Mouse (Mus musculus): ENCODE results near the gene Lbh. TPM values are rescaled to one million over a fixed set of nuclear protein-coding genes. Genes with fewer than 3 reads are reported as not detected.

Lbh gene
- polyA plus RNA-seq, 1 experiment, result 50.2 TPM

DNA sequence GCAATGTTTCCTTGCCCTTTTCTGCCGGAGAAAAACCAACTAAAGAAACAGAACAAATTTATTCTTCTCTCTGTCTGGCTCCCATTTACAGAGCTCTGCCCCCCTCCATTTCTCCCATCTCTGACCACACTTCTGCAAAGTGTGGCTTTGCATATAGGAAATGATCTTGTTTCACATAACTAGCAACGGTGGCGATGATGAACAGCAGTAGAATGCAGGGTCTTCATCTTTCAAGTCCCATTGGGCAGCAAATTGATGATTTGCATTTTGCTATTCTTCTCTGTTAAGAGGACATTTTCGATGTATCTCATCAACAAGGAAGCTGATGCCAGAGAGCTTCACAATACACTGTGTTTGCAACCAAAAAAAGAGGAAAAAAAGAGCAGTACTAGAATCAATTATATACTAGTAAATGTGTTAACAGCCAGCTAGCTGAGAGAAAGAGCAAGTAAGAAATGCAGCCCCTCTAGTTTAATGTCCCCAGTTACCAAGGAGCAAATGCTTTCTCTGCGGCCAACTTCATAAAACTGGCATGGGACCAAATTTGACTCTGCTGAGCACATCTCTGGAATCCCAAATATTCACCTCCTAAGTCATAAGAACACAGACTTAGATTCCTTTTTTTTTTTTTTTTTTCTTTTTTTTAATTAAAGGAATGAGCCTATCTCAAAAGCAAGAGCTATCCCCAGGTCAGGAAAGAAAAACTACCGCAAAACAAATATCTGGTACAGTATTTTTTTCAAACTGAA is 29.2 kb downstream of the Lbh start:
- Histone ChIP-seq H3K4me3 (replicated peaks; ENCODE audit: insufficient read depth, low read depth, low read length) (no peak overlapping the region), H3K27me3 (ENCODE audit: control insufficient read depth, insufficient read depth, low read length) (no peaks in the 10 kb centered on the region), H3K27ac (ENCODE audit: insufficient read depth, low read length) (no peak overlapping the region), H3K4me1 (ENCODE audit: control insufficient read depth, insufficient read depth, low read length) (no peaks in the 10 kb centered on the region)
- TF ChIP-seq CTCF (IDR thresholded peaks at IDR 0.05; ENCODE audit: borderline replicate concordance, insufficient read depth, low read depth, low read length) (no peak), POLR2A (IDR thresholded peaks at IDR 0.05; ENCODE audit: borderline replicate concordance, insufficient read depth, low read length) (no peak)
- DNase-seq, result no peak
- 50% methylated on average over 6 of the region's 6 CpGs for WGBS

DNA sequence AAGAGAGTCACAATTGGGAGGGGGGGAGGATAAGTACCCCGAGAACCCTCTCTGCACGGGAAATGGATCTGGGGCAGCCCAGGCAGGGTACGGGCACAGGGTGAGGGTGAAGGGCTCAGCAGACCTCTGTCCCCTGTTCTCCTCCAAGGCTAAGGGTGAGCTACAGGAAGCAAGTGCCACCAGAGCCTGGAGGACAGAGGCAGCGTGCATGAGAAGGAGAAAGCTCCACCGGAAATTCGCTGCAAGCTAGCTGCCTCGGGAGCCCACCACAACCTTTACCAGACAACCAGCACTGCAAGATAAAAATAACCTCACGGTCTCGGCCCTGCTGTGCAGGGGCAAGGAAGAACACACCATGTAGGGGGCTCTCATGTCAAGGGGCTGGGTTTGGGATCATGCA is 30.0 kb downstream of the Lbh start:
- Histone ChIP-seq H3K27ac (ENCODE audit: insufficient read depth, low read length) (no peak overlapping the region), H3K27me3 (ENCODE audit: control insufficient read depth, insufficient read depth, low read length) (no peaks in the 10 kb centered on the region), H3K4me3 (replicated peaks; ENCODE audit: insufficient read depth, low read depth, low read length) (no peak overlapping the region), H3K4me1 (ENCODE audit: control insufficient read depth, insufficient read depth, low read length) (no peaks in the 10 kb centered on the region)
- 83% methylated on average over 9 of the region's 9 CpGs for WGBS
- DNase-seq, result no peak
- TF ChIP-seq POLR2A (IDR thresholded peaks at IDR 0.05; ENCODE audit: borderline replicate concordance, insufficient read depth, low read length), result no peak

DNA sequence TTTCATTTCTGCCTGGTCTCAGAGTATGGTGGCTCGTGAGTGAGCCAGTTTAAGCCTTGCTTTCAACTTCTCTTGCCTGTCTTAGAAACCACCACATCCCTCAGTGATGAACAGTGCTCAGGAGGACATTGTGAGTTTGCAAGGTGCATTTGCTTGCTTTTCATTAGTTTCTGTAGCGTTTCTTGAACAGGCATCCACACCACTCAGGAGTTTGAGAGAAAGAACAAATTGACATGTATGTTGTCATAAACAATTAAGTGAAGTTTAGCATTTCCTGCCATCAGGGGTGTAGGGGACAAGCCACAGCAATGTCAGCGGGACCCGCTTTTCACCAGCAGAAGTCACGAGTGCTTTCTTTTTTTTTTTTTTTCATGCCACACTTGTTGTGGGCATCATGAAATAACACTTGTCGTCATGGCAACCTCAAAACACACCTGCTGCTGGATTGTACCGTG is 31.2 kb downstream of the Lbh start:
- no peak for TF ChIP-seq POLR2A (IDR thresholded peaks at IDR 0.05; ENCODE audit: borderline replicate concordance, insufficient read depth, low read length)
- TF ChIP-seq CTCF (IDR thresholded peaks at IDR 0.05; ENCODE audit: borderline replicate concordance, insufficient read depth, low read depth, low read length), result no peak
- H3K4me1 ChIP-seq (ENCODE audit: control insufficient read depth, insufficient read depth, low read length), result no peaks in the 10 kb centered on the region
- no peak overlapping the region for H3K27ac ChIP-seq (ENCODE audit: insufficient read depth, low read length)
- H3K27me3 ChIP-seq (ENCODE audit: control insufficient read depth, insufficient read depth, low read length), result no peaks in the 10 kb centered on the region
- H3K4me3 ChIP-seq (replicated peaks; ENCODE audit: insufficient read depth, low read depth, low read length), result no peak overlapping the region
- no peak for DNase-seq
- 74% methylated on average over 7 of the region's 7 CpGs for WGBS

DNA sequence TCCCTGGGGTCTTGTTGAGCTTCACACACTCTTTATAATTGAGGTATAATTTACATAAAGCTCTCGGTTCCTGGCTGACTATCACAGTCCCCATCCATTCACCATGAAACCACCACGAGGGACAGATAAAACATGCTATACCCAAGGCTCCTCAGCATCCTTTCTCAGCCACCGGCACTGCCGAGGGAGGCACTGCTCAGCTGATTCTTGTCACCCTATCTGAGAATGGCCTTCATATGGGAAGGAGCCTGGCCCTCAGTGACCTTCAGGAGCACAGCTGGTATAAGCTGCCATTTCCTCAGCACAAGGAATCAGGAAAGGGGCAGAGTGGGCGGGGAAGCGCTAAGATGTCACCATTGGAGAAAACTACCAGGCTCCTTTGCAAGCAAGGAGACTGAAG is 33.2 kb downstream of the Lbh start:
- WGBS, result 87% methylated on average over 6 of the region's 6 CpGs
- Histone ChIP-seq H3K4me3 (replicated peaks; ENCODE audit: insufficient read depth, low read depth, low read length) (no peak overlapping the region), H3K27me3 (ENCODE audit: control insufficient read depth, insufficient read depth, low read length) (no peaks in the 10 kb centered on the region), H3K27ac (ENCODE audit: insufficient read depth, low read length) (no peak overlapping the region), H3K4me1 (ENCODE audit: control insufficient read depth, insufficient read depth, low read length) (no peaks in the 10 kb centered on the region)
- no peak for DNase-seq
- TF ChIP-seq CTCF (IDR thresholded peaks at IDR 0.05; ENCODE audit: borderline replicate concordance, insufficient read depth, low read depth, low read length) (no peak), POLR2A (IDR thresholded peaks at IDR 0.05; ENCODE audit: borderline replicate concordance, insufficient read depth, low read length) (no peak)

DNA sequence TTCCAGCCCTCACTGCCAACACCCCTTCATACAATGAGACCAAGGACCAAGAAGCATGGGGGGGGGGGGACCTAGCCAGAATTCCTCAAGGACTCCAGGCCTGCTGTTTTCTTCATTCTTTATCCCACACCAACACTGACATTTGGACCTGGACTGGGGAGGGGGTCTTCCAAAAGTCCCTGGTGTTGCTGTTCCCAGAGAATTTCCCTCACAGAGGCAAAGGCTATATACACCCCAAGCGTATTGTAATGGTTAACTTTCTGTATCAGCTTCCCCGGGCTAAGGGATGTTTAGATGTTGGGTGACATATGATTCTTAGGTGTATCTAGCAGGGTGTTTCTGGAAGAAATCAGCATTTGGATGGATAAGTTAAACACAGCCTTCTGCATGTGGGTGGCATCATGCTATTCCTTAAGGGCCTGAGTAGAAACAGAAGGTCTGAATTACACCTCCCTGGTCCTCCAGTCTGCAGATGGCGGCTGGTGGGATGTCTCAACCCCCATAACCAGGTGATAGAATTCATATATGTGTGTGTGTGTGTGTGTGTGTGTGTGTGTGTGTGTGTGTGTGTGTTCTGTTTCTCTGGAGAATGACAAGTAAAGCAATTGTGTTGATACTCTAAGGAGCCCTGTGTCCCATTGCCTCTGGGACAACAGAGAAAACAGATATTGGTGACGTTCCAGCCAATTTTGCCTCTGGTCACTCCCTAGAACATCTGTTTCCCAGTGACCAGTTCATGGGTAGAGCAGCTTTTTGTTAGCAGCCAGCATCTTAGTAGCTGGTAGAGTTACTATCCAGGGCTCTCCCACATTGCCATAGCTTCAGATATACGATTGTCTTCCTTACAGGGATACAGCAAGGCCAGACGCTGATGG is 35.9 kb downstream of the Lbh start:
- Histone ChIP-seq H3K4me1 (ENCODE audit: control insufficient read depth, insufficient read depth, low read length) (no peaks in the 10 kb centered on the region), H3K27me3 (ENCODE audit: control insufficient read depth, insufficient read depth, low read length) (no peaks in the 10 kb centered on the region), H3K27ac (ENCODE audit: insufficient read depth, low read length) (no peak overlapping the region), H3K4me3 (replicated peaks; ENCODE audit: insufficient read depth, low read depth, low read length) (no peak overlapping the region)
- 92% methylated on average over 6 of the region's 6 CpGs for WGBS
- DNase-seq, result no peak
- TF ChIP-seq CTCF (IDR thresholded peaks at IDR 0.05; ENCODE audit: borderline replicate concordance, insufficient read depth, low read depth, low read length) (no peak), POLR2A (IDR thresholded peaks at IDR 0.05; ENCODE audit: borderline replicate concordance, insufficient read depth, low read length) (no peak)

DNA sequence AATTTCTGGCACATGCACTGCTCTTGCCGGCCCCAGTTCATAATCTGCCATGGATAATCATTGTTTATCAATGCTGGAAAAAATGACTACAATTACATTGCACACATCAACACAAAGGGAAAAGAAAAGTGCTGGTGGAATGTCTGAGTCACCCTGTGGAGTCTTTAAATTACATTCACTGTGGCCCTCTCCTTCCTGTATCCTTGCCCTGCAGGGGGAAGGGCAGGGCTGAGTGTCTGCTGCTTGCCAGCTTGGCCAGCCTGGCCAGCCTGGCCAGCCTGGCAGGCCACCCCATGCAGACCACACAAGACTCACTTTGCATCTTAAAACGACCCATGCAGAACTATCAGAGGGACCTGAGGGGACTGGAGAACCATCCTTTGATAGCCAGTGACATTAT is 37.4 kb downstream of the Lbh start:
- no peaks in the 10 kb centered on the region for H3K4me1 ChIP-seq (ENCODE audit: control insufficient read depth, insufficient read depth, low read length)
- DNase-seq, result no peak
- no peaks in the 10 kb centered on the region for H3K27me3 ChIP-seq (ENCODE audit: control insufficient read depth, insufficient read depth, low read length)
- TF ChIP-seq POLR2A (IDR thresholded peaks at IDR 0.05; ENCODE audit: borderline replicate concordance, insufficient read depth, low read length) (no peak), CTCF (IDR thresholded peaks at IDR 0.05; ENCODE audit: borderline replicate concordance, insufficient read depth, low read depth, low read length) (no peak)
- 4% methylated on average over 2 of the region's 2 CpGs for WGBS
- no peak overlapping the region for H3K4me3 ChIP-seq (replicated peaks; ENCODE audit: insufficient read depth, low read depth, low read length)
- H3K27ac ChIP-seq (ENCODE audit: insufficient read depth, low read length), result no peak overlapping the region

DNA sequence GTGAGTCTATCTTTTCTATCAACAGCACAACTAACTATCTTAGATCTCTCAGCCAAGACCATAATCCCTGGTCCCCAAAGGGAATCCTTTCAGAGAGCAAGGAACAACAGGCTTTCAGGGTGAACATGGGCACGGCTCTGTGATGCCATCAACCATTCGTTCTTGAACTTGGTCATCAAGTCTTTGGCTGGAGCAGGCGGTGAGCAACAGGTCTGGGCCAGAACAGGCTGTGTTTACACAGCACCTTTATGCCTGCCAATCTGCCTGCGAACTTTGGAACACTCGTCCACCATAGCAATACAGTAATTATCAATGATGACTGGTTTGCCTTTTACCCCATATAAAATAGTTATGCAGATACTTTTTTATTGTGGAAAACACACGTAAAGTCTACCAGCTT is 38.9 kb downstream of the Lbh start:
- Histone ChIP-seq H3K27ac (ENCODE audit: insufficient read depth, low read length) (no peak overlapping the region), H3K4me3 (replicated peaks; ENCODE audit: insufficient read depth, low read depth, low read length) (no peak overlapping the region), H3K27me3 (ENCODE audit: control insufficient read depth, insufficient read depth, low read length) (no peaks in the 10 kb centered on the region), H3K4me1 (ENCODE audit: control insufficient read depth, insufficient read depth, low read length) (no peaks in the 10 kb centered on the region)
- no peak for DNase-seq
- WGBS, result 77% methylated on average over 6 of the region's 6 CpGs
- no peak for TF ChIP-seq CTCF (IDR thresholded peaks at IDR 0.05; ENCODE audit: borderline replicate concordance, insufficient read depth, low read depth, low read length)
- TF ChIP-seq POLR2A (IDR thresholded peaks at IDR 0.05; ENCODE audit: borderline replicate concordance, insufficient read depth, low read length), result no peak

DNA sequence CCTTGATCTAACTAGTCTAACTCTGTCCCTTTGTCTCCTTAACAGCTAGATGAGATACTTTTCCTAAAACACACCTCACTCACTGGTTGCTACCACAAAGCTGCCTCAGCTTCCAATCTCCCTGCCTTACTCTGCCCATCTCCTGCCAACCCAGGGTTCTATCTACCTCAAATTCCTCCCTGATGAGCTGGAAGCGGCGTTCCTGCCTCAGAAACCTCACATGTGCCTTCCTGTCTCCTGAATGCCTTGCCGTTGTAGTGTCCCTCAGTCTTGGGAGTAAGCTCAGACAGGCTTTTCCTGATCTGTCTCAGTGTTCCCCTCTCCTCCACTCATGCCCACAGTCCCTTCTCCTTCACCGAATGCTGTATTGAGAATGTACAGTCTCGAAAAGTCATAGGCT is 40.8 kb downstream of the Lbh start:
- no peak for TF ChIP-seq CTCF (IDR thresholded peaks at IDR 0.05; ENCODE audit: borderline replicate concordance, insufficient read depth, low read depth, low read length)
- no peak for TF ChIP-seq POLR2A (IDR thresholded peaks at IDR 0.05; ENCODE audit: borderline replicate concordance, insufficient read depth, low read length)
- Histone ChIP-seq H3K4me3 (replicated peaks; ENCODE audit: insufficient read depth, low read depth, low read length) (no peak overlapping the region), H3K4me1 (ENCODE audit: control insufficient read depth, insufficient read depth, low read length) (no peaks in the 10 kb centered on the region), H3K27me3 (ENCODE audit: control insufficient read depth, insufficient read depth, low read length) (no peaks in the 10 kb centered on the region), H3K27ac (ENCODE audit: insufficient read depth, low read length) (no peak overlapping the region)
- 92% methylated on average over 5 of the region's 5 CpGs for WGBS
- no peak for DNase-seq

All from cerebellum, adult 2 months (tissue).